Mouse (Mus musculus) embryonic fibroblast, embryonic 13.5 days (primary cell): ENCODE results near the gene Gm11985.

Source experiments
- CTCF ChIP-seq: IDR thresholded peaks from 2 replicates; pipeline ENCODE4 v1.5.1; 2011; ENCODE audit warnings: mild to moderate bottlenecking, control low read depth, low read length, moderate library complexity, borderline replicate concordance; ENCODE audit not compliant: insufficient read depth
- POLR2A ChIP-seq: IDR thresholded peaks from 2 replicates; pipeline ENCODE4 v1.6.1; 2011; ENCODE audit warnings: low read depth, mild to moderate bottlenecking, control low read depth, low read length, moderate library complexity

- TF ChIP-seq POLR2A (no peak), CTCF (no peak)
Observed at GRCm38 (mm10) chr11:7160146-7160545, 28.2 kb downstream of the Gm11985 start.
